Comparison of ENCODE assay signal across 23 mouse cellular contexts in the genomic region with DNA sequence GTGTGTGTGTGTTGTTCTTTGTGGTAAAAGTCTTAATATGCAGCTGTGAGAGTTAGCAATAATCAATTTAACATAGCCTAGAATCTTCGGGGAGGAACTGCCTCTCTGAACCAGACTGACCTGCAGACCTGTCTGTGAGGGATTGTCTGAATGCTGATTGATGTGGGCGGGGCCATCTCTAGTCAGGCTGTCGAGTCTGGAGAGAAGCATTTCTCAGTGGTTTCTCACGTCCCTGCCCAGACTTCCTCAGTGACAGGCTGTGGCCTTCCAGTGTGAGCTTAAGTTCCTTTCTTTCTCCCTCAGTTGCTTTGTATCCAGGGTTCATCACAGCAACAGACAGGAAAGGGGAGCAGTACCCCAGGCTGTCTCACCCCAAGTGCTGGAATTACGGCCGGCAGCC. TPM values are rescaled to one million over a fixed set of nuclear protein-coding genes. Genes with fewer than 3 reads are reported as not detected.
DNase-seq lines count a peak whose midpoint lies in the region; ATAC-seq and TF ChIP-seq lines count a peak whose summit lies in the region.
"Had no signal": no experiment of that assay in that cellular context is flagged by ENCODE, and none has a peak within 500 bp of the region (broad histone marks: within the 10 kb centered on the region; RNA-seq: fewer than 3 reads in every experiment).

No protein-coding gene starts in this region.

- no peaks in the 10 kb centered on the region for H3K36me3 ChIP-seq in lung, embryonic 14.5 days (ENCODE audit: insufficient read depth)
- H3K36me3 ChIP-seq: embryonic facial prominence, embryonic 10.5 days; heart, embryonic 15.5 days; hindbrain, embryonic 15.5 days had no signal

- WGBS in lung, embryonic 14.5 days = 57% methylated on average over 6 of the region's 6 CpGs
- 72% methylated on average over 6 of the region's 6 CpGs for WGBS in olfactory bulb, adult 2 months

- H3K4me2 ChIP-seq in lung, embryonic 14.5 days = no peak overlapping the region
- H3K4me2 ChIP-seq: forebrain, embryonic 13.5 days; heart, embryonic 11.5 days; heart, embryonic 15.5 days; hindbrain, embryonic 15.5 days had no signal

- no peaks in the 10 kb centered on the region for H3K27me3 ChIP-seq in lung, embryonic 14.5 days (ENCODE audit: insufficient read depth, low read length)
- H3K27me3 ChIP-seq: forebrain, embryonic 13.5 days; heart, embryonic 15.5 days; hindbrain, embryonic 15.5 days had no signal

- peak; percentile 22 for DNase-seq in lung, embryonic 14.5 days
- DNase-seq in lung, adult 18-20 months = no peak
- DNase-seq in ES-CJ7 (ENCODE audit: low read depth, low spot score) = peak; percentile 42
- no peak for DNase-seq in cerebellum, adult 18-20 months
- no peak for DNase-seq in gastrocnemius, postnatal 36 days
- DNase-seq in kidney, postnatal 4 days = no peak
- DNase-seq: adrenal gland, adult 2 months; adrenal gland, postnatal 36 days; cerebellum, adult 9-11 months; cerebellum, postnatal 36 days; forebrain, postnatal 0 days; gastrocnemius, postnatal 25 days; heart, adult 2 months; heart, postnatal 14 days had no signal

- TF ChIP-seq POLR2A in olfactory bulb, adult 2 months (IDR thresholded peaks at IDR 0.05; ENCODE audit: insufficient read depth, low read depth, low read length) = no peak

- intact Hi-C loops in gastrocnemius, postnatal 36 days (cut with DNase I) = no loop called here

- H3K4me3 ChIP-seq in lung, embryonic 14.5 days (ENCODE audit: low read depth, low read length) = no peak overlapping the region
- no peak overlapping the region for H3K4me3 ChIP-seq in olfactory bulb, adult 2 months (ENCODE audit: insufficient read depth, low read depth, low read length)
- H3K4me3 ChIP-seq: embryonic facial prominence, embryonic 10.5 days; forebrain, embryonic 13.5 days; heart, adult 2 months; heart, embryonic 15.5 days; hindbrain, embryonic 15.5 days had no signal

- H3K4me1 ChIP-seq in lung, embryonic 14.5 days (ENCODE audit: insufficient read depth) = no peaks in the 10 kb centered on the region
- H3K4me1 ChIP-seq in olfactory bulb, adult 2 months (ENCODE audit: control insufficient read depth, insufficient read depth, low read length) = peaks cover 24% of the 10 kb centered on the region
- H3K4me1 ChIP-seq: hindbrain, embryonic 15.5 days had no signal

- no peak overlapping the region for H3K27ac ChIP-seq in lung, embryonic 14.5 days (ENCODE audit: low read depth)
- H3K27ac ChIP-seq in olfactory bulb, adult 2 months (ENCODE audit: insufficient read depth, low read depth, low read length) = 0 out of 2 replicates have a peak overlapping the region, but pooled peaks have one; percentile 71
- H3K27ac ChIP-seq: embryonic facial prominence, embryonic 10.5 days; forebrain, embryonic 13.5 days; heart, adult 2 months; heart, embryonic 15.5 days; hindbrain, embryonic 15.5 days had no signal

- H3K9ac ChIP-seq in lung, embryonic 14.5 days = no peak overlapping the region
- H3K9ac ChIP-seq: forebrain, embryonic 13.5 days; forebrain, postnatal 0 days; heart, embryonic 15.5 days; hindbrain, embryonic 15.5 days had no signal

- no peak for TF ChIP-seq CTCF in lung, embryonic 14.5 days (IDR thresholded peaks at IDR 0.05; ENCODE audit: low read depth)
- no peak for TF ChIP-seq CTCF in olfactory bulb, adult 2 months (IDR thresholded peaks at IDR 0.05; ENCODE audit: insufficient read depth, low read depth, low read length)

- no peaks in the 10 kb centered on the region for H3K9me3 ChIP-seq in lung, embryonic 14.5 days (ENCODE audit: low read depth, low read length)
- H3K9me3 ChIP-seq: embryonic facial prominence, embryonic 10.5 days; forebrain, embryonic 13.5 days; heart, embryonic 15.5 days; hindbrain, embryonic 15.5 days had no signal

- ATAC-seq in lung, embryonic 14.5 days (ENCODE audit: insufficient read depth) = no peak
- peak; percentile 44 for ATAC-seq in granulocyte monocyte progenitor cell, adult 5-6 weeks (replicated peaks; ENCODE audit: poor library complexity, severe bottlenecking)
- ATAC-seq: forebrain, embryonic 13.5 days; forebrain, postnatal 0 days; inflammation-experienced regulatory T-cells, adult 6 months; intestine, postnatal 0 days had no signal

RNA-seq across cellular contexts. Expression of a gene that starts 6.3 kb away (rescaled TPM):
- polyA plus RNA-seq in lung, embryonic 14.5 days (2014; fragmentation: Nextera tagmentation; extraction: Ambion mirVana) = 56.7 and 57.7 TPM in 2 replicates
- total RNA-seq in granulocyte monocyte progenitor cell, adult 5-6 weeks (2014; fragmentation: Nextera tagmentation) = 1.8 and 2.2 TPM in 2 replicates
- 0.43 and 2.0 TPM in 2 replicates for total RNA-seq in granulocyte monocyte progenitor cell, adult 5-6 weeks (2017)
- polyA plus RNA-seq in olfactory bulb, adult 2 months (2012; ENCODE audit: insufficient read depth, insufficient read length, low replicate concordance, missing spikeins) = 106 TPM in 1 of 2 replicates, not detected in the other
- 1 to 10 TPM; 3.1 to 3.7 TPM for total RNA-seq in gastrocnemius, postnatal 36 days (2021)

RNA-seq across cellular contexts. Expression of a gene that starts 11.5 kb away (rescaled TPM):
- 112 and 116 TPM in 2 replicates for polyA plus RNA-seq in lung, embryonic 14.5 days (2014; fragmentation: Nextera tagmentation; extraction: Ambion mirVana)
- 46.4 and 48.0 TPM in 2 replicates for total RNA-seq in granulocyte monocyte progenitor cell, adult 5-6 weeks (2014; fragmentation: Nextera tagmentation)
- total RNA-seq in granulocyte monocyte progenitor cell, adult 5-6 weeks (2017) = 27.4 and 33.4 TPM in 2 replicates
- not detected in 2 replicates for polyA plus RNA-seq in olfactory bulb, adult 2 months (2012; ENCODE audit: insufficient read depth, insufficient read length, low replicate concordance, missing spikeins)
- total RNA-seq in gastrocnemius, postnatal 36 days (2021) = 1 to 10 TPM; 7.4 to 8.8 TPM

Comparison
In these comparisons a context has a peak if more than half of its experiments do, and no peak if none do; other contexts are left out.
1. DNase-seq: peak in lung, embryonic 14.5 days (single experiment) and ES-CJ7 (single experiment); none in lung, adult 18-20 months (0 of 2), cerebellum, adult 18-20 months (0 of 2), gastrocnemius, postnatal 36 days (0 of 2) and kidney, postnatal 4 days (0 of 2).